Mouse (Mus musculus) lung, postnatal 25 days (tissue): ENCODE results near the gene Arhgap18.

Experiments used
- DNase-seq: peaks from one replicate; pipeline ENCODE4 v3.0.0; 2022; ENCODE audit warnings: low spot score

Arhgap18 gene

GRCm38 (mm10) chr10:26752929-26753567 lies at the start of gene Arhgap18:
Arhgap18 (plus strand) TSS chr10:26753421.
- DNase-seq: no peak

- DNase-seq: no peak
Measured at GRCm38 (mm10) chr10:26710458-26711011, 42.7 kb upstream of the Arhgap18 start.

GRCm38 (mm10) chr10:26711068-26711467 lies 42.2 kb upstream of the Arhgap18 start:
- peak; percentile 46 for DNase-seq

- DNase-seq: no peak
Measured at GRCm38 (mm10) chr10:26713986-26714385, 39.2 kb upstream of the Arhgap18 start.

- no peak for DNase-seq
Measured at GRCm38 (mm10) chr10:26724704-26725103, 28.5 kb upstream of the Arhgap18 start.

GRCm38 (mm10) chr10:26725255-26725654 lies 28.0 kb upstream of the Arhgap18 start:
- DNase-seq: no peak

GRCm38 (mm10) chr10:26750827-26751226 lies 2.4 kb upstream of the Arhgap18 start:
- no peak for DNase-seq

- DNase-seq: peak; percentile 50
Measured at GRCm38 (mm10) chr10:26752064-26752928, 925 bp upstream of the Arhgap18 start.

GRCm38 (mm10) chr10:26754006-26754405 lies 785 bp downstream of the Arhgap18 start:
- no peak for DNase-seq

- no peak for DNase-seq
Measured at GRCm38 (mm10) chr10:26757231-26757630, 4.0 kb downstream of the Arhgap18 start.

- DNase-seq: no peak
Measured at GRCm38 (mm10) chr10:26759469-26759868, 6.2 kb downstream of the Arhgap18 start.

- no peak for DNase-seq
Measured at GRCm38 (mm10) chr10:26761103-26761502, 7.9 kb downstream of the Arhgap18 start.

- no peak for DNase-seq
Measured at GRCm38 (mm10) chr10:26761991-26762903, 9.0 kb downstream of the Arhgap18 start.

GRCm38 (mm10) chr10:26767196-26767595 lies 14.0 kb downstream of the Arhgap18 start:
- no peak for DNase-seq

- no peak for DNase-seq
Measured at GRCm38 (mm10) chr10:26768943-26769342, 15.7 kb downstream of the Arhgap18 start.

GRCm38 (mm10) chr10:26770035-26770434 lies 16.8 kb downstream of the Arhgap18 start:
- no peak for DNase-seq

- DNase-seq: peak; percentile 88
Measured at GRCm38 (mm10) chr10:26771938-26772623, 18.9 kb downstream of the Arhgap18 start.

- peak; percentile 85 for DNase-seq
Measured at GRCm38 (mm10) chr10:26772624-26773540, 19.7 kb downstream of the Arhgap18 start.

GRCm38 (mm10) chr10:26773541-26773940 lies 20.3 kb downstream of the Arhgap18 start:
- no peak for DNase-seq

- DNase-seq: no peak
Measured at GRCm38 (mm10) chr10:26774266-26774665, 21.0 kb downstream of the Arhgap18 start.
